Mouse (Mus musculus) stomach, embryonic 15.5 days (tissue): ENCODE data around the gene Fam171a2. TPM values are rescaled to one million over a fixed set of nuclear protein-coding genes. Genes with fewer than 3 reads are reported as not detected.

Experiments used
- ATAC-seq: fragments of 200-750 bp; cut with Nextera tagmentation; 2 replicates; pipeline ENCODE4 v1.8.0; 2017; ENCODE audit warnings: low read depth, moderate number of reproducible peaks, moderate TSS enrichment; ENCODE audit not compliant: insufficient read depth, low FRiP score
- H3K27ac ChIP-seq: fragments of 300-500 bp; sonication (generic); 2 replicates; pipeline ENCODE4 v1.5.1; 2015; ENCODE audit warnings: mild to moderate bottlenecking, inconsistent platforms
- H3K27me3 ChIP-seq: fragments of 300-500 bp; sonication (generic); replicated peaks from 2 replicates; pipeline ENCODE4 v1.6.1; 2015; ENCODE audit warnings: inconsistent platforms
- H3K36me3 ChIP-seq: fragments of 300-500 bp; sonication (generic); 2 replicates; pipeline ENCODE4 v1.6.1; 2015; ENCODE audit warnings: inconsistent platforms
- H3K4me1 ChIP-seq: fragments of 300-500 bp; sonication (generic); 2 replicates; pipeline ENCODE4 v1.6.1; 2015; ENCODE audit warnings: inconsistent platforms
- H3K4me2 ChIP-seq: fragments of 300-500 bp; sonication (generic); 2 replicates; pipeline ENCODE4 v1.6.1; 2015; ENCODE audit warnings: mild to moderate bottlenecking, inconsistent platforms
- H3K4me3 ChIP-seq: fragments of 300-500 bp; sonication (generic); replicated peaks from 2 replicates; pipeline ENCODE4 v1.5.1; 2015; ENCODE audit warnings: inconsistent platforms
- H3K9ac ChIP-seq: fragments of 300-500 bp; sonication (generic); 2 replicates; pipeline ENCODE4 v1.6.1; 2015; ENCODE audit warnings: inconsistent platforms
- H3K9me3 ChIP-seq: fragments of 300-500 bp; sonication (generic); 2 replicates; pipeline ENCODE4 v1.6.1; 2016; ENCODE audit warnings: inconsistent platforms
- WGBS: fragments of 180-500 bp; shearing (Covaris S2); methylation state at CpG from one replicate; pipeline ENCODE4 v1.1.7; 2015; 5-methylcytosine and 5-hydroxymethylcytosine counted together
- polyA plus RNA-seq: library from polyadenylated mRNA; unstranded; fragments of >200 nt; fragmentation: Nextera tagmentation; extraction: Ambion mirVana; gene quantifications from 2 replicates; pipeline ENCODE4 v1.2.1, GENCODE M21; 2015

Fam171a2 gene
- polyA plus RNA-seq, 1 experiment from 2014 or later: 5.5 TPM

DNA sequence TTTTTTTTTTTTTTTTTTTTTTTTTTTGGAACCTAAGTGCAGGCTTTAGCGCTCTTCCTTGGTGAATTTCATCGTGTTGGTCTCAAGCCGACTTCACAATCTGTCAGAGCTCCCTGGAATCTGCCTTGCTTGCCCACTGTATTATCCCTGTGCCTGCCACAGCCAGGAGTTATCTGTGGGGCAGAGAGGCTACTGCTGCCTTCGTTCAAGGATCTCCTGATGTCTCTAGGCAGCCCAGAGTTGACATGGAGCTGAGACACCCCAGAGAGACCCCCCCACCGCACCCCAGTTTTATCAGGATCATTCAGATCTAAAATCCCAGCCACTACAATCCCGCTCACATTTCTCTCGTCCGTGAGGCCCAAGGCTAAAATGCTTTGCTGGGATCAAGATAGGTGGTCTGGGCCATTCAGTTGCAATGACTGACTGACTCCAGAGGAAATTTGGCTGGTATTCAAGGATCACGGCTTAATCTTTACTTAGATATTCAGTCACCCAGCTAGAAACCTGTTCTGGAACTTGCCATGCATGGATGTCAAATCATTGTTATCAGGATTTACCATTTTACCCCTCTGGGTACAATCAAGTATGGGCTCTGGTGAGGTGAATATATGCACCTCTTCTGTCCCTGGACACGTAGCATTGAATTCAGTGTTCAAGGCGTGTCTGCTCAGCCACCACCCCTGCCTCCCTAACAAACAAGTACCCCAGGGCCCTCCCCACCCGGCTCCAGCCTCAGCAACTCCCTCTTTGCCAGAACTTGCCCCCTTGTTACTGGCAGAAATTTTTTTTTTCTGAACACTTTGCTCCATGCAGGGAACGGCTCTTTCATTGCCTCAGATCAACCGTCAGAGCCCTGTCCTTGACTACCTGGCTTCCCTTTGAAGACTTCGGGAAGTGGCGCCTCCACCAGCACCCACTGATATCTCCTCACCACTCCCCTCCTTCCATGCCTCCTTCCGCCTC lies 1.8 kb upstream of the Fam171a2 start:
- H3K9me3 ChIP-seq: no peaks in the 10 kb centered on the region
- peak overlapping the region; percentile 74 for H3K27ac ChIP-seq
- no peak for ATAC-seq
- peaks cover 37% of the 10 kb centered on the region for H3K4me1 ChIP-seq
- no peak overlapping the region for H3K4me2 ChIP-seq
- 44% methylated on average over 17 of the region's 17 CpGs for WGBS
- no peaks in the 10 kb centered on the region for H3K36me3 ChIP-seq
- H3K9ac ChIP-seq: no peak overlapping the region
- no peak overlapping the region for H3K4me3 ChIP-seq
- 0 out of 2 replicates have a peak, but pooled peaks cover 6% of the 10 kb centered on the region for H3K27me3 ChIP-seq

DNA sequence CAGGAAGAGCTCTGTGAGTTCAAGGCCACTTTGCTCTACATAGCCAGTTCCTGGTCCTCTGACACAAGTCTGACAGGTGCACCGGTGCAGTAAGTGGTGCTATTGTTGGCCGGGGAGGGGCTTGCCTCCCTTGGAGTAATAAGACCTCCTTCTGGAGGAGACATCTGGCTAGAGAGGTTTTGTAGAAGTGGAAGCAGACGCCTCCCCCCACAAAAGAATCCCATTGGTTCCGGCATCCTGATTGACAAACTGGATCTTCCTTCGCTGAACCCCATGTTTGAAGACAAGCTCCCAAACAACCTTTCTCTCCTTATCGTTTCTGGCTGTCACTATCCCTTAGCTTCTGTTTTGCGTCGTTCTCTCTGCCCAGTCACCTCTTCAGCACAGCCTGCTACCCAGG lies 845 bp upstream of the Fam171a2 start:
- Histone ChIP-seq H3K4me1 (peaks cover 43% of the 10 kb centered on the region), H3K27ac (peak overlapping the region; percentile 74)

DNA sequence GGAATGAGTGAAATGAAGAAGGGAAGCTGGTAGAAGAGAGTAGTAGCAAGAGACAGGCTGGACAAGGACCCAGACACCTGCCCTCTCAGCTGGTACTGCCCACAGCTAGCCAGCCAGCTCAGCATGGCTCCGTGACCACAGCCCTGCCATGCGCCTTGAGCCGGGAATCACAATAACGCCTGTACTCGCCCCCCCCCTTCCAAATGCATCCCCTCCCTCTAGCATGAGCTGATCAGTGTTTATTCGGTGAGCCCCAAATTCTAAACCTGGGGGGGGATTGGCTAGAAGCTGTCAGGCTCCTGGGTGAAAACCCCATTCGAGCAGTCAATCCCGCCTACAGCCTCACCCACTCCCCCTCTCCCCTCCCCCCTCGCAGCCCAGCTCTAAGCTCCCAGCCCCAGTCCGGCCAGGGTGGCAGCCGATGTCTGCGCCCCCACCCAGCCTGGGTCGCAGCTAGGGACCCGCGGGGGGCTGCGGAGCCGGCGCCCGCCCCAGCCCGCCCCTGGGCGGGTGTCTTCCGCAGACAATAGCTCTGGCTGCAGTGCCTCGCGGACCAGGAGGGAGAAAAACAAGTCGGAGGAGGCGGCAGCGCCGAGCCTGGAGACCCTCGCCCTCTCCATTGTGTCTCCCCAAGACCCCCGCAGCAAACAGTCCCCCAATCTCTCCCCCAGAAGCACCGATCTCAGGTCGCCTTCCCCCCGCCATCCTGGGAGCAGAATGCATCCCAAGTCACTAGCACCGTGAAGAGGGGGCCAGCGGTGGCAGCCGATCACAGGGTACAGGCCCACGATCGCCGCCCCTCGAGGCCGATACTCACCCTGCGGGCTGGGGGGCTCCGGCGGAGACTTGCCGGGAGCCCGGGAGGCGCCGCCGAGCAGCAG lies 661 bp downstream of the Fam171a2 start:
- under 1% methylated on average over 35 of the region's 49 CpGs for WGBS
- H3K27ac ChIP-seq: peak overlapping the region; percentile 94
- peaks cover 43% of the 10 kb centered on the region for H3K4me1 ChIP-seq
- H3K9ac ChIP-seq: peak overlapping the region; percentile 97
- peak; percentile 33; the same call in 1 of the 2 replicates for ATAC-seq
- H3K9me3 ChIP-seq: no peaks in the 10 kb centered on the region
- no peaks in the 10 kb centered on the region for H3K27me3 ChIP-seq
- H3K4me2 ChIP-seq: peak overlapping the region; percentile 91
- H3K4me3 ChIP-seq: peak overlapping the region; percentile 93
- peaks cover 8% of the 10 kb centered on the region; the same call in 1 of the 2 replicates for H3K36me3 ChIP-seq

More for the DNA sequence above, 845 bp upstream of the Fam171a2 start:
- WGBS: 17% methylated on average over 8 of the region's 8 CpGs
- Histone ChIP-seq H3K4me2 (peak overlapping the region; percentile 14; the same call in 1 of the 2 replicates), H3K9ac (no peak overlapping the region), H3K27me3 (0 out of 2 replicates have a peak, but pooled peaks cover 5% of the 10 kb centered on the region), H3K4me3 (no peak overlapping the region), H3K36me3 (0 out of 2 replicates have a peak, but pooled peaks cover 3% of the 10 kb centered on the region), H3K9me3 (no peaks in the 10 kb centered on the region)
- no peak for ATAC-seq

DNA sequence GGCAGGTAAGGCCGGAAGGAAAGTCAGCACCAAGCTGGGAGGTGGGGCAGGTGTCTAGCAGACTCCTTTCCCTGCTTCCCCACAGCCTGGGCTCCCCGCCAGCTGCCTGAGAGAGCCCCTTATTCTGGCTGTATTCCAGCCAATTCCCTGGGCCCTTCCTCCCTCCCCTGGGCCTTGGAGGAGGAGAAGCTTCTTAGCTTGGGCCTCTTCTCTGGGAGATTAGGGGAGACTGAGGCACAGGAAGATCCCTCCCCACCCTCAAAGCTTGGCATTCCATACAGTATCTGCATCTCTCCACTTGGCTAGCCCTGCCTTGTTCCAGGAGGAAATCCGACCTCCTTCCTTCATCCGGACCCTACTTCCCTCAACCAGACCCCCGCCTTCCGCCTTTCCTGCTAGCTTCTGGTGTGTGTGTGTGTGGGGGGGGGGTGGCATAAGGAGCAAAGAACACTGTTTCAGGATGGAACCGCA lies 1.6 kb downstream of the Fam171a2 start:
- 19% methylated on average over 7 of the region's 7 CpGs for WGBS
- H3K4me3 ChIP-seq: peak overlapping the region; percentile 93
- H3K9ac ChIP-seq: peak overlapping the region; percentile 97; the same call in 1 of the 2 replicates

DNA sequence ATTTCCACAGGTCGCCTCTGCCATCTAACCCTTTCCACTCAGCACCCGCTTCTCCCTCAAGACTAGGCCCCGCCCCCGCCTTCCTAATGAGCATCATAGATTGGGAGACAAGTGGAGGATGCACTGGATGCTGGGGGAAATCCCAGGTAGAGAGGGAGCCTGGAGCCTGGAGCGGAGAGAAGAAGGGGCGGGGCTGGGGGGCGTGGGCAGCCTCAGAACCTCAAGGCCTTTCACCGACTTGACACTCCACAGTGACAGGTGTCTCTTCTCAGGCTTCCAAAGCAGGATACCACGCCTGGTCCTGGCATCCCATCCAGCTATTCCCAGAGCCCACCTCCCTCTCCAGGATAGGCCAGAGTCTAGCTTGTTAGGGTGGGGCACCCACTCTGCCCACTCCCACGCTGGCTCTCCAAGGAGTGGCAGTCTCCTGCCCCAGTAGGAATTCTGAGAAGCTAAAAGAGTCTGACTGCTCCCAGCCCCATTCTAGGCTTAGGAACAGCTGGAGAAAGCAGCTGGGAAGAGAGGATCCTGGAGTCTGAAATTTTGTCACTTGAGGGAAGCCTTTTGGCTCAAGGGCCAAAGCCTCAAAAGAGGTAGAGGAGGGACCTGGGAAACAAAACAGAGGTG lies 2.1 kb downstream of the Fam171a2 start:
- Histone ChIP-seq H3K27me3 (no peaks in the 10 kb centered on the region), H3K4me1 (peaks cover 43% of the 10 kb centered on the region), H3K27ac (peak overlapping the region; percentile 94), H3K9me3 (no peaks in the 10 kb centered on the region), H3K4me3 (peak overlapping the region; percentile 93), H3K4me2 (peak overlapping the region; percentile 91), H3K9ac (peak overlapping the region; percentile 97; the same call in 1 of the 2 replicates), H3K36me3 (peaks cover 12% of the 10 kb centered on the region)
- WGBS: 17% methylated on average over 10 of the region's 10 CpGs
- ATAC-seq: peak; percentile 48

More for the DNA sequence above, 1.6 kb downstream of the Fam171a2 start:
- peak overlapping the region; percentile 94 for H3K27ac ChIP-seq
- peaks cover 11% of the 10 kb centered on the region for H3K36me3 ChIP-seq
- H3K4me2 ChIP-seq: peak overlapping the region; percentile 91
- no peaks in the 10 kb centered on the region for H3K27me3 ChIP-seq
- no peaks in the 10 kb centered on the region for H3K9me3 ChIP-seq
- peak; percentile 40 for ATAC-seq
- H3K4me1 ChIP-seq: peaks cover 43% of the 10 kb centered on the region

DNA sequence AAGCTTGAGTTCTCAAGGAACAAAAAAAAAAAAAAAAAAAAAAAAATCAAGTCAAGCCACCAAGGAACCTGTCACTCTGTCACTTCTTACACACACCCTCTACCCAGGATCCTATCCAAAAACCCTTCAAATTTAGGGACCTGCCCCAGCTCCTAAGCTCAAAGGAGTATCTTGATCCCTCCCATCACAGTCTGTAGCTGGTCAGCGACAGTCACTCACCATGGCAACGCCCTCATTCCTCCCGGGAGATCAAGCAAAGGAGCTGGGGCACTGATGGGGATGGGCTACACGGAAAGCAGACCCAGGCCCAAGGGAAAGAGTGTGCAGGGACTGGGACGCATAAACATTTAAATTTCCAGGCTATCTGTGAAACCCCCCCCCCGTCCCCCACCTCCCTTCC lies 2.7 kb downstream of the Fam171a2 start:
- Histone ChIP-seq H3K9ac (no peak overlapping the region), H3K36me3 (peaks cover 15% of the 10 kb centered on the region), H3K9me3 (no peaks in the 10 kb centered on the region), H3K4me1 (peaks cover 43% of the 10 kb centered on the region), H3K27me3 (no peaks in the 10 kb centered on the region), H3K4me3 (no peak overlapping the region), H3K4me2 (peak overlapping the region; percentile 91), H3K27ac (peak overlapping the region; percentile 94)
- no peak for ATAC-seq
- WGBS: 12% methylated on average over 6 of the region's 6 CpGs

DNA sequence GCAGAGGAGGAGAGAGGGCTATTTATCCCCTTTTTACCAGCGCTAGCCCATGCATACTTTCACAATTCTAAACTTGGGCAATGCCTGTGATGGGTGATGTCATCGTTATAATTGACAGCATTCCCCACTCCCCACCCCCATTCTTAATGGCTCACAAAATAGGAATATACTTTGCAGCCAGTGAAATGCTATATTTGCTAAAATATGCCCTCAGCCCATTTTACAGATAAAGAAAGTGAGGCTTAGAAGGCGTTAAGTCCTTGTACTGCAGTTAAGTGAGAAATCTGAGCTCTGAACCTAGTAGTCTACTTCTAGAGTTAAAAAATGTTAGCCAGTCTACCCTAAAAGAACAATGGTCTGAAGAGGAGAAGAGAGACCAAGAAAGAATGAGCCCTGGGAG lies 3.2 kb downstream of the Fam171a2 start:
- no peak overlapping the region for H3K4me2 ChIP-seq
- ATAC-seq: no peak
- H3K4me1 ChIP-seq: peaks cover 42% of the 10 kb centered on the region
- H3K9me3 ChIP-seq: no peaks in the 10 kb centered on the region
- H3K9ac ChIP-seq: no peak overlapping the region
- no peak overlapping the region for H3K4me3 ChIP-seq
- 75% methylated on average over 3 of the region's 3 CpGs for WGBS
- H3K27me3 ChIP-seq: no peaks in the 10 kb centered on the region
- H3K27ac ChIP-seq: no peak overlapping the region
- peaks cover 17% of the 10 kb centered on the region for H3K36me3 ChIP-seq

DNA sequence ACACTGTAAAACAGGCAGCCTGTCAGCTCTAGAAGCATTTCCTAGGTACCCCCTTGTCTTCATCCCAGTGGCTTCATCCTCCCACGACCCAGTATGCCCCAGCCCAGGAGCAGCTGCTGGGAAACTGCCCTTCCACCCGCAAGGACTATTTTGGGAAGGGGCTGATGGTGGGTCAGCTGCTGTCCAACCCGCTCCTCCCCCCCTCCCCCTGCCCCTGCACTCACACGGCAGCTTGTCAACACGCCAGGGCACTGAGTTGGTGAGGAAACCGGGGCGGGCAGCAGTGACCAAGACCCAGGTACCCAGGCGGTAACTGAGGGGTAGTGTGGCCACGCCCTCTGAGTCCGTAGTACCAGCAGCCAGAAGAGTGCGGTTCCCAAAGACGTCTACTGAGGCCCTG lies 3.7 kb downstream of the Fam171a2 start:
- 67% methylated on average over 12 of the region's 12 CpGs for WGBS
- peaks cover 17% of the 10 kb centered on the region for H3K36me3 ChIP-seq
- no peak for ATAC-seq
- H3K4me1 ChIP-seq: peaks cover 39% of the 10 kb centered on the region
- no peaks in the 10 kb centered on the region for H3K9me3 ChIP-seq
- H3K4me3 ChIP-seq: no peak overlapping the region
- H3K27me3 ChIP-seq: no peaks in the 10 kb centered on the region
- H3K4me2 ChIP-seq: no peak overlapping the region
- H3K27ac ChIP-seq: no peak overlapping the region
- no peak overlapping the region for H3K9ac ChIP-seq

DNA sequence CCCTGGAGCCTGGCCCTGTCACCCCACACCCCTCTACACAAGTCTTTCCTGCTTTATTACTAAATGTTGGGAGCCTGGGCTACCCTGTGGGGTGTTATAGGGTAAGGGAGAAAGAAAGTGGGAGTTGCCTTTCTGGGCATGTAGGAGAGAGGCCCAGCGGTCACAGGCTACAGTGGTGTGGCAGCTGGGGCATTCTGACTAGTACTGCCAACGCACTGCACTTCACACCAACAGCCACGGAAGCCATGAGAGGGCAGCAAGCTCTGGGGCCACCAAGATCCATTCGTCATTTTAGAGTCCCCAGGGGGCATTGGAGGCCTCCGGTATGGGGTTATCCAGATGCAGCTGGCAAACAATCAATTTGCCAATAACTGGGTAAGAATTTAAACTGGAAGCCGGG lies 5.4 kb downstream of the Fam171a2 start:
- Histone ChIP-seq H3K4me1 (peaks cover 43% of the 10 kb centered on the region), H3K27ac (no peak overlapping the region), H3K4me2 (no peak overlapping the region), H3K9ac (no peak overlapping the region), H3K4me3 (no peak overlapping the region), H3K9me3 (no peaks in the 10 kb centered on the region), H3K36me3 (peaks cover 17% of the 10 kb centered on the region), H3K27me3 (no peaks in the 10 kb centered on the region)
- ATAC-seq: no peak
- 87% methylated on average over 6 of the region's 6 CpGs for WGBS

DNA sequence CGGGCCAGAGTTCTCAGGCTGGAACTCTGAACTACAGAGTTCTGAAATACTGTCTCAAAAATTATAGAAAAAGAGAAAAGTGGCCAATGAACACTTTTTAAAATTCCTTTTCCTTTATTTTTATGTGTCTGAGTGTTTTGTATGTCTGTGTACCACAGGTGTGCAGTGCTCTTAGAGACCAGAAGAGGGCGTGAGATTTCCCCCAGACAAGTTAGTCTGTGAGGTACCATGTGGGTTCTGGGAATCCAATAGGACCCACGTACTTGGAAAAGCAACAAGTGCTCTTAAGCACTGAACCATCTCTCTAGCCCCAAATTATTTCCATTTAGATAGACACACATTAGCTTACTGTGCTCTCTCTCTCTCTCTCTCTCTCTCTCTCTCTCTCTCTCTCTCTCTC lies 6.0 kb downstream of the Fam171a2 start:
- Histone ChIP-seq H3K27ac (no peak overlapping the region), H3K4me2 (no peak overlapping the region), H3K36me3 (peaks cover 17% of the 10 kb centered on the region), H3K4me1 (peaks cover 43% of the 10 kb centered on the region), H3K9me3 (no peaks in the 10 kb centered on the region), H3K4me3 (no peak overlapping the region), H3K27me3 (no peaks in the 10 kb centered on the region), H3K9ac (no peak overlapping the region)
- 83% methylated on average over 3 of the region's 3 CpGs for WGBS
- ATAC-seq: no peak

DNA sequence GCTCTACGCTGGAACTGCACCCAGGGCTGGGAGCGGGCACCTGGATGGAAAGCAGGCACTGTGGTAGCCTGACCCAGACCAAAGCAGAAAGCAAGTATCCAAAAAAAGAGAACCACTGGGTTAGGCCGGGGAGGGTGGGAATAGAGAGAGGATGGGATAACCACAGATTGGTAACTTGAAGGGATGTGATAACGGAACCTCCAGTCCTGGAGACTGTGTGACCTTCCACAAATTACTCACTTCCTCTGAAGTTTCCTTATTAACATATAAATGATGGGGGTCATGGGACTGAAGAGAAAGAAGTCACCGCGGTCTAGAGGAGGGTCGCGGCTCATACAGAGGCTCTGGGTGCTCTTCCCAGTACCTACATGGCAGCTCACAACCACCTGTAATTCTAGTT lies 7.2 kb downstream of the Fam171a2 start:
- 85% methylated on average over 8 of the region's 8 CpGs for WGBS

More for the DNA sequence above, 7.2 kb downstream of the Fam171a2 start:
- H3K36me3 ChIP-seq: peaks cover 28% of the 10 kb centered on the region
- H3K27me3 ChIP-seq: no peaks in the 10 kb centered on the region
- H3K4me2 ChIP-seq: no peak overlapping the region
- H3K4me1 ChIP-seq: peaks cover 31% of the 10 kb centered on the region
- ATAC-seq: no peak
- H3K27ac ChIP-seq: no peak overlapping the region
- H3K9ac ChIP-seq: no peak overlapping the region
- H3K9me3 ChIP-seq: no peaks in the 10 kb centered on the region
- H3K4me3 ChIP-seq: no peak overlapping the region
